In the genomic region with DNA sequence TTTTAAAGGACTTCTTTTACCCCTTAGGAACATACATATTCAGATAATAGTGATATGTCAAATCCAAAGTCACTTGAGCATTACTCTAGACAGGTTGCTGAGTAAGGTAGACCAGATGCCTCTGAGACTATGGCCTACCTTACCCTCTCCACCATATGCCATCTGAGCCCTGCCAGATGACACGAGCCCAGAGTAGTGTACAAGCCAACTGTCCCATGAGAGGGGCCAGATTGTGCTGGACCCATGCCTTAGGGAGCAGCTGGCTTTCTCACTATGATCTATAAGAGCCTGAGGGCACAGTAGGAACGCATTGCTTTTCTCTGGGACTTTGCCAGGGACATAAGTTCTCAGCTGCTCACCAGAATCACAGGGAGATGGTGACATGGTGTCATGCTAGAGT, we compare ENCODE assay signal across 16 mouse cellular contexts.
DNase-seq lines count a peak whose midpoint lies in the region; ATAC-seq and TF ChIP-seq lines count a peak whose summit lies in the region.
"Had no signal": no experiment of that assay in that cellular context is flagged by ENCODE, and none has a peak within 500 bp of the region (broad histone marks: within the 10 kb centered on the region; RNA-seq: fewer than 3 reads in every experiment).

No protein-coding gene starts in this region.

- 66% methylated on average over 2 of the region's 2 CpGs for WGBS in forebrain, embryonic 13.5 days
- 84% methylated on average over 2 of the region's 2 CpGs for WGBS in forebrain, embryonic 12.5 days
- 49% methylated on average over 2 of the region's 2 CpGs for WGBS in forebrain, embryonic 16.5 days
- 52% methylated on average over 2 of the region's 2 CpGs for WGBS in neural tube, embryonic 15.5 days

- TF ChIP-seq CTCF in layer of hippocampus, adult 2 months (conservative IDR thresholded peaks at IDR 0.05) = no peak

- H3K4me3 ChIP-seq in forebrain, embryonic 13.5 days = no peak overlapping the region
- no peak overlapping the region for H3K4me3 ChIP-seq in forebrain, embryonic 12.5 days (replicated peaks)
- no peak overlapping the region for H3K4me3 ChIP-seq in layer of hippocampus, adult 2 months
- H3K4me3 ChIP-seq in forebrain, embryonic 16.5 days (replicated peaks; ENCODE audit: low read length) = no peak overlapping the region
- H3K4me3 ChIP-seq in neural tube, embryonic 15.5 days (replicated peaks) = no peak overlapping the region
- H3K4me3 ChIP-seq: embryonic facial prominence, embryonic 13.5 days; intestine, embryonic 15.5 days; megakaryocyte, embryonic 14.5 days had no signal

- H3K9ac ChIP-seq in forebrain, embryonic 13.5 days = no peak overlapping the region
- no peak overlapping the region for H3K9ac ChIP-seq in forebrain, embryonic 12.5 days
- H3K9ac ChIP-seq in forebrain, embryonic 16.5 days (replicated peaks; ENCODE audit: low read depth, low read length) = no peak overlapping the region
- H3K9ac ChIP-seq in neural tube, embryonic 15.5 days (replicated peaks) = no peak overlapping the region
- H3K9ac ChIP-seq: embryonic facial prominence, embryonic 13.5 days; intestine, embryonic 15.5 days had no signal

- no peaks in the 10 kb centered on the region for H3K9me3 ChIP-seq in forebrain, embryonic 13.5 days (replicated peaks)
- H3K9me3 ChIP-seq in forebrain, embryonic 12.5 days = no peaks in the 10 kb centered on the region
- no peaks in the 10 kb centered on the region for H3K9me3 ChIP-seq in forebrain, embryonic 16.5 days (ENCODE audit: control insufficient read depth, low read length)
- H3K9me3 ChIP-seq in neural tube, embryonic 15.5 days (replicated peaks) = no peaks in the 10 kb centered on the region
- H3K9me3 ChIP-seq: embryonic facial prominence, embryonic 13.5 days; intestine, embryonic 15.5 days; megakaryocyte, embryonic 14.5 days had no signal

- no peak overlapping the region for H3K27ac ChIP-seq in forebrain, embryonic 13.5 days
- H3K27ac ChIP-seq in forebrain, embryonic 12.5 days = no peak overlapping the region
- H3K27ac ChIP-seq in layer of hippocampus, adult 2 months = no peak overlapping the region
- no peak overlapping the region; the same call in 1 of the 2 replicates for H3K27ac ChIP-seq in forebrain, embryonic 16.5 days (ENCODE audit: low read length)
- no peak overlapping the region for H3K27ac ChIP-seq in neural tube, embryonic 15.5 days (replicated peaks)
- H3K27ac ChIP-seq: embryonic facial prominence, embryonic 13.5 days; intestine, embryonic 15.5 days had no signal

- peak; percentile 41 to 61 for DNase-seq in layer of hippocampus, postnatal 14 days (ENCODE audit: low spot score in 2 of 2)
- DNase-seq in layer of hippocampus, adult 2 months (ENCODE audit: low spot score in 2 of 2) = no peak
- DNase-seq in cerebellum, adult 8-10 months = peak; percentile 98
- DNase-seq in spleen, adult 18-20 months = no peak
- DNase-seq: adrenal gland, postnatal 36 days; kidney, postnatal 4 days; liver had no signal

- H3K4me1 ChIP-seq in forebrain, embryonic 13.5 days = peaks cover 15% of the 10 kb centered on the region
- H3K4me1 ChIP-seq in forebrain, embryonic 12.5 days = no peaks in the 10 kb centered on the region
- peaks cover 12% of the 10 kb centered on the region for H3K4me1 ChIP-seq in forebrain, embryonic 16.5 days (replicated peaks; ENCODE audit: control insufficient read depth, insufficient read depth, low read length)
- peaks cover 14% of the 10 kb centered on the region; the same call in 1 of the 2 replicates for H3K4me1 ChIP-seq in neural tube, embryonic 15.5 days
- H3K4me1 ChIP-seq: embryonic facial prominence, embryonic 13.5 days; intestine, embryonic 15.5 days; megakaryocyte, embryonic 14.5 days had no signal

- no peak overlapping the region for H3K4me2 ChIP-seq in forebrain, embryonic 13.5 days
- no peak overlapping the region for H3K4me2 ChIP-seq in forebrain, embryonic 12.5 days
- no peak overlapping the region for H3K4me2 ChIP-seq in forebrain, embryonic 16.5 days (ENCODE audit: low read length)
- no peak overlapping the region for H3K4me2 ChIP-seq in neural tube, embryonic 15.5 days
- H3K4me2 ChIP-seq: embryonic facial prominence, embryonic 13.5 days; intestine, embryonic 15.5 days had no signal

- H3K36me3 ChIP-seq in forebrain, embryonic 13.5 days (ENCODE audit: poor library complexity, severe bottlenecking) = no peaks in the 10 kb centered on the region
- H3K36me3 ChIP-seq in forebrain, embryonic 12.5 days (replicated peaks) = no peaks in the 10 kb centered on the region
- no peaks in the 10 kb centered on the region for H3K36me3 ChIP-seq in forebrain, embryonic 16.5 days (ENCODE audit: control insufficient read depth, insufficient read depth)
- no peaks in the 10 kb centered on the region for H3K36me3 ChIP-seq in neural tube, embryonic 15.5 days
- H3K36me3 ChIP-seq: embryonic facial prominence, embryonic 13.5 days; G1E; intestine, embryonic 15.5 days had no signal

- peak; percentile 70; the same call in 1 of the 2 replicates for ATAC-seq in forebrain, embryonic 13.5 days
- no peak for ATAC-seq in forebrain, embryonic 12.5 days (ENCODE audit: low FRiP score)
- ATAC-seq in forebrain, embryonic 16.5 days = peak; percentile 79
- ATAC-seq in neural tube, embryonic 15.5 days (ENCODE audit: low FRiP score) = no peak
- ATAC-seq: intestine, embryonic 15.5 days; midbrain, embryonic 16.5 days had no signal

- H3K27me3 ChIP-seq in forebrain, embryonic 13.5 days = no peaks in the 10 kb centered on the region
- H3K27me3 ChIP-seq in forebrain, embryonic 12.5 days = no peaks in the 10 kb centered on the region
- no peaks in the 10 kb centered on the region for H3K27me3 ChIP-seq in forebrain, embryonic 16.5 days (replicated peaks; ENCODE audit: control insufficient read depth, insufficient read depth, low read length)
- no peaks in the 10 kb centered on the region for H3K27me3 ChIP-seq in neural tube, embryonic 15.5 days (replicated peaks)
- H3K27me3 ChIP-seq: embryonic facial prominence, embryonic 13.5 days; intestine, embryonic 15.5 days; megakaryocyte, embryonic 14.5 days had no signal

Comparison
In these comparisons a context has a peak if more than half of its experiments do, and no peak if none do; other contexts are left out.
1. ATAC-seq: peak in forebrain, embryonic 13.5 days (single experiment) and forebrain, embryonic 16.5 days (single experiment); none in forebrain, embryonic 12.5 days (single experiment) and neural tube, embryonic 15.5 days (single experiment).
2. DNase-seq: peak in layer of hippocampus, postnatal 14 days (2 of 2) and cerebellum, adult 8-10 months (single experiment); none in layer of hippocampus, adult 2 months (0 of 2) and spleen, adult 18-20 months (0 of 2).